Mouse (Mus musculus) heart, adult 2 months (tissue): ENCODE results near the gene Odf3l2. TPM values are rescaled to one million over a fixed set of nuclear protein-coding genes. Genes with fewer than 3 reads are reported as not detected.

Experiments used
- DNase-seq, 2 experiments: peaks; one replicate each; pipeline ENCODE4 v3.0.0; 2021
- H3K27ac ChIP-seq: fragments of 200-600 bp; 2 replicates; pipeline ENCODE4 v1.8.1; 2022
- H3K27me3 ChIP-seq: fragments of 200-500 bp; 2 replicates; pipeline ENCODE4 v1.6.1; 2012; ENCODE audit warnings: mild to moderate bottlenecking, low read length, inconsistent platforms, mixed read lengths; ENCODE audit not compliant: control insufficient read depth, insufficient read depth
- H3K36me3 ChIP-seq: fragments of 200-500 bp; 2 replicates; pipeline ENCODE4 v1.6.1; 2012; ENCODE audit warnings: low read length, inconsistent platforms; ENCODE audit not compliant: control insufficient read depth, insufficient read depth
- H3K4me1 ChIP-seq: fragments of 200-500 bp; 2 replicates; pipeline ENCODE4 v1.6.1; 2011; ENCODE audit warnings: low read length; ENCODE audit not compliant: control insufficient read depth, insufficient read depth
- H3K4me3 ChIP-seq: fragments of 200-600 bp; 2 replicates; pipeline ENCODE4 v1.8.1; 2022
- H3K79me2 ChIP-seq: fragments of 200-500 bp; replicated peaks from 2 replicates; pipeline ENCODE4 v1.6.1; 2012; ENCODE audit warnings: mild to moderate bottlenecking, inconsistent platforms, low read length, moderate library complexity, mixed read lengths; ENCODE audit not compliant: control insufficient read depth, insufficient read depth
- H3K9ac ChIP-seq: fragments of 200-500 bp; 2 replicates; pipeline ENCODE4 v1.6.1; 2012; ENCODE audit warnings: low read depth, mild to moderate bottlenecking, control low read depth, inconsistent platforms, low read length, mixed read lengths
- CTCF ChIP-seq: fragments of 200-600 bp; IDR thresholded peaks from 2 replicates; pipeline ENCODE4 v1.8.1; 2022; ENCODE audit warnings: antibody characterized with exemption, mild to moderate bottlenecking, moderate library complexity
- EP300 ChIP-seq: fragments of 200-500 bp; IDR thresholded peaks from 2 replicates; pipeline ENCODE4 v1.6.1; 2011; ENCODE audit warnings: low read depth, low read length, control low read depth; ENCODE audit not compliant: insufficient read depth
- POLR2A ChIP-seq: fragments of 200-500 bp; IDR thresholded peaks from 2 replicates; pipeline ENCODE4 v1.6.1; 2011; ENCODE audit warnings: mild to moderate bottlenecking, low read depth, low read length, control low read depth; ENCODE audit not compliant: insufficient read depth
- WGBS: fragments of 180-500 bp; shearing (Covaris S2); methylation state at CpG from one replicate; pipeline ENCODE4 v1.1.7; 2018; 5-methylcytosine and 5-hydroxymethylcytosine counted together
- intact Hi-C: fragments of 180-260 bp; cut with DNase I; formaldehyde crosslinking; loops from one replicate; pipeline ENCODE4 v1.15.1; 2025
- polyA plus RNA-seq: library from polyadenylated mRNA; depleted of rRNA; stranded (reverse); fragments of >200 nt; gene quantifications from 2 replicates; pipeline ENCODE4 v1.2.3, GENCODE M21; 2012
- total RNA-seq, 2 experiments: library from RNA; stranded (reverse); gene quantifications; 2 replicates each; pipeline ENCODE4 v1.2.3; 2021

The Odf3l2 gene
- total and polyA plus RNA-seq, 3 experiments = not detected

GRCm38 (mm10) chr10:79628377-79628776 is 17.2 kb downstream of the Odf3l2 start:
- no peaks in the 10 kb centered on the region for H3K4me1 ChIP-seq
- H3K36me3 ChIP-seq = no peaks in the 10 kb centered on the region
- intact Hi-C loops = no loop called here
- TF ChIP-seq EP300 (no peak), POLR2A (no peak), CTCF (no peak)
- no peaks in the 10 kb centered on the region for H3K27me3 ChIP-seq
- no peak overlapping the region for H3K27ac ChIP-seq
- 82% methylated on average over 5 of the region's 5 CpGs for WGBS
- DNase-seq = no peak
- no peaks in the 10 kb centered on the region for H3K79me2 ChIP-seq
- no peak overlapping the region for H3K4me3 ChIP-seq
- no peak overlapping the region for H3K9ac ChIP-seq

- TF ChIP-seq POLR2A (no peak), EP300 (no peak), CTCF (no peak)
- intact Hi-C loops = no loop called here
- Histone ChIP-seq H3K36me3 (no peaks in the 10 kb centered on the region), H3K27me3 (no peaks in the 10 kb centered on the region), H3K4me3 (no peak overlapping the region), H3K27ac (no peak overlapping the region), H3K9ac (no peak overlapping the region), H3K4me1 (no peaks in the 10 kb centered on the region), H3K79me2 (no peaks in the 10 kb centered on the region)
- WGBS = 81% methylated on average over 10 of the region's 10 CpGs
- DNase-seq = no peak
Measured at GRCm38 (mm10) chr10:79626156-79626555, 19.4 kb downstream of the Odf3l2 start.

DNA sequence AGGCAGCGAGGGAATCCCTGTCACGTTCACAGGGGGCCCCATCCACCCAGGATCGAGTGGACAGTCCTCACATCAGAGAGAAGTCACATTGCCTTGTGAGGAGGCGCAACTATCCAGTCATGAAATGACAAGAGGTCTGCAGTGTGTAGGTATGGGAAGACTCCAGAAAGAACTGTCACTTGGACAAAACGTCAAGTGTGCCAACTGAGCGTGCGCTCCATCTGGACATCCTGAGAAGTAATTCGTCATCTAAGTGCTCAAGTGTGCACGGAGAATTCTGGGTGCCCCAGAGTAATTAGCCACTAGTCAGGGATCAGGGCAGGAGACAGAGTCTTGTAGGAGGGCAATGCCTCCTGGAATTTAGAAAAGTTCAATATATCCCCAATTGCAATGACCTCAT is 20.1 kb downstream of the Odf3l2 start:
- Histone ChIP-seq H3K79me2 (no peaks in the 10 kb centered on the region), H3K27ac (no peak overlapping the region), H3K4me3 (no peak overlapping the region), H3K4me1 (no peaks in the 10 kb centered on the region), H3K36me3 (no peaks in the 10 kb centered on the region), H3K27me3 (no peaks in the 10 kb centered on the region), H3K9ac (no peak overlapping the region)
- intact Hi-C loops = no loop called here
- 77% methylated on average over 9 of the region's 9 CpGs for WGBS
- TF ChIP-seq POLR2A (no peak), EP300 (no peak), CTCF (no peak)
- DNase-seq = no peak

DNA sequence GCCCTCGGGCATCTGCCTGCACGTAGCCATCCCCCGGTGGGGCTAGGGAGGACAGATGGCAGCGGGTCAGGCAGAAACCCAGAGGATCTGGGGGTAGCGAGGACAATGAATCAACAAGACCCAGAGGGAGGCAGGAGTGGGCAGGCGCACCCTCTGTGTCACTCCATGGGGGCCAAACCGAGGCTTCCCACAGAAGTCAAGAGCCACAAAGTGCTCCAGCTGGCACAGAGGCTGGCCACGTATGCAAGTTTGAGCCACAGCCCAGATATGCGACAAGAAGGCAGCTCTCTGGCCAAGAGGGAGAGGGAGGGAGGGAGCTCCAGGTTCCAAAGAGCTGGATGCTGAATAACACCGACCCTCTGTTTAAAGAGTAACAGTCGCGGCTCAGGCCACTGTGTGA is 21.6 kb downstream of the Odf3l2 start:
- no peak overlapping the region for H3K4me3 ChIP-seq
- TF ChIP-seq CTCF (no peak), POLR2A (no peak), EP300 (no peak)
- no peaks in the 10 kb centered on the region for H3K36me3 ChIP-seq
- WGBS = 55% methylated on average over 12 of the region's 12 CpGs
- peak; percentile 48 to 63 for DNase-seq
- H3K27ac ChIP-seq = no peak overlapping the region
- no peaks in the 10 kb centered on the region for H3K4me1 ChIP-seq
- intact Hi-C loops = no loop called here
- H3K27me3 ChIP-seq = no peaks in the 10 kb centered on the region
- H3K79me2 ChIP-seq = no peaks in the 10 kb centered on the region
- no peak overlapping the region for H3K9ac ChIP-seq

DNA sequence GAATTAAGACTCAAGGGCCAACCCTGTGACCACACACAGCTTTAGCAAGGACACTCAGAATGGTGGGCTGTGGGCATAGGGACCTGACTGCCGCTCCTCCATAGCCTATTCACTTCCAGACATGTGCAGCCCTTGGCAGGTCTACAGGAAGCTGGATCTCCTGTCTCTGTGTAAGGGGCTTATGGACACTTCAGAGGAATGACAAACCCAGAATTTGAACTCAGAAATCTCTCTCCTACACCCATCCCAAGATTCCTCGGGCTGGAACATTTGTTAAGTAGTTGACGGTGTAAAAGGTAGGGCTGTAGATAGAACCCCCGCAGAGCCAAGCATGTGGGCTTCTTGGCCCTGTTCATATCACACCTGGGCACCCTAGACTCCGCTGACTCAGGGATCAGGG is 29.2 kb downstream of the Odf3l2 start:
- 88% methylated on average over 5 of the region's 5 CpGs for WGBS
- H3K36me3 ChIP-seq = no peaks in the 10 kb centered on the region
- peaks cover 2% of the 10 kb centered on the region; the same call in 1 of the 2 replicates for H3K4me1 ChIP-seq
- DNase-seq = no peak
- intact Hi-C loops = no loop called here
- H3K4me3 ChIP-seq = no peak overlapping the region
- TF ChIP-seq CTCF (no peak), POLR2A (no peak), EP300 (no peak)
- H3K27me3 ChIP-seq = peaks cover 12% of the 10 kb centered on the region
- no peak overlapping the region for H3K9ac ChIP-seq
- H3K27ac ChIP-seq = no peak overlapping the region
- H3K79me2 ChIP-seq = no peaks in the 10 kb centered on the region

DNA sequence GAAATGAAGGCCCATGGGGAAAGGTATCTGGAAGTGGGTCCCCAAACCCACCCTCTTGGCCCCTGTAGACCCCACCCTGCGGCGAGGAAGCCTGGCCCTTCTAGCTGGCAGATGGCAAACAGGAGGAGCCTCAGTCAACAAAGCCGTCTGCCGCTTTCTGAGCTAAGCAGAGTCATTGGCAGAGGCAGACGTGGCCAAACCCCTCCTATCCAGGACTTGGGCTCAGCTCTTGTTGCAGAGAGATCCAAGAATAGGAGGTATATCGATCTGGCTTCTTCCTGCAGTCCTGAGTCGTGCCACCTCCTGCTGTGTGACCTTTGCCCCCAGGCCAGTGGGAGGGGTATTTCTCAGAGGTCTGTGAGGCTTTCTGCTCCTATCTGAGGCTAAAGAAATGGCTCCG is 29.7 kb downstream of the Odf3l2 start:
- Histone ChIP-seq H3K4me3 (no peak overlapping the region), H3K27ac (no peak overlapping the region), H3K4me1 (peaks cover 2% of the 10 kb centered on the region; the same call in 1 of the 2 replicates), H3K27me3 (peaks cover 12% of the 10 kb centered on the region), H3K36me3 (no peaks in the 10 kb centered on the region), H3K79me2 (no peaks in the 10 kb centered on the region), H3K9ac (no peak overlapping the region)
- intact Hi-C loops = no loop called here
- WGBS = 28% methylated on average over 8 of the region's 8 CpGs
- DNase-seq = no peak
- TF ChIP-seq POLR2A = no peak
- TF ChIP-seq EP300 = no peak
- no peak for TF ChIP-seq CTCF
